Mouse (Mus musculus) heart, adult 11 months (tissue): ENCODE measurements at regions not wholly inside any gene's neighbourhood (a gene's known extent, or its start where the extent isn't known, plus 50 kb on each side); places are given as distances from the start of the nearest gene placed in this dataset.

Experiments
- DNase-seq: peaks from one replicate; pipeline ENCODE4 v3.0.0; 2022

GRCm38 (mm10) chr7:95834236-95834919, 336.7 kb upstream of the Tenm4 start:
- DNase-seq, result no peak

- DNase-seq, result no peak
Measured at GRCm38 (mm10) chr7:95840476-95840875, 330.6 kb upstream of the Tenm4 start.

GRCm38 (mm10) chr7:95849874-95850273, 321.2 kb upstream of the Tenm4 start:
- DNase-seq, result no peak

- DNase-seq, result no peak
Measured at GRCm38 (mm10) chr7:95852630-95853029, 318.4 kb upstream of the Tenm4 start.

- no peak for DNase-seq
Measured at GRCm38 (mm10) chr7:95853225-95853812, 317.7 kb upstream of the Tenm4 start.

- no peak for DNase-seq
Measured at GRCm38 (mm10) chr7:95858247-95858646, 312.8 kb upstream of the Tenm4 start.

- DNase-seq, result no peak
Measured at GRCm38 (mm10) chr7:95864233-95864632, 306.8 kb upstream of the Tenm4 start.

GRCm38 (mm10) chr7:95865270-95865669, 305.8 kb upstream of the Tenm4 start:
- DNase-seq, result no peak

GRCm38 (mm10) chr7:95868753-95869152, 302.3 kb upstream of the Tenm4 start:
- no peak for DNase-seq

GRCm38 (mm10) chr7:95880576-95881267, 290.3 kb upstream of the Tenm4 start:
- no peak for DNase-seq

- DNase-seq, result no peak
Measured at GRCm38 (mm10) chr7:95901524-95901923, 269.5 kb upstream of the Tenm4 start.

- peak; percentile 78 for DNase-seq
Measured at GRCm38 (mm10) chr7:95914406-95915080, 256.5 kb upstream of the Tenm4 start.

GRCm38 (mm10) chr7:95919932-95920331, 251.1 kb upstream of the Tenm4 start:
- DNase-seq, result no peak

GRCm38 (mm10) chr7:95924805-95925204, 246.2 kb upstream of the Tenm4 start:
- no peak for DNase-seq

- DNase-seq, result no peak
Measured at GRCm38 (mm10) chr7:95926119-95927039, 244.7 kb upstream of the Tenm4 start.

GRCm38 (mm10) chr7:95936599-95936998, 234.4 kb upstream of the Tenm4 start:
- DNase-seq, result peak; percentile 40

GRCm38 (mm10) chr7:95943420-95943819, 227.6 kb upstream of the Tenm4 start:
- DNase-seq, result peak; percentile 36

- DNase-seq, result peak; percentile 17
Measured at GRCm38 (mm10) chr7:95952395-95952794, 218.7 kb upstream of the Tenm4 start.

GRCm38 (mm10) chr7:95954511-95954910, 216.5 kb upstream of the Tenm4 start:
- DNase-seq, result peak; percentile 61

- DNase-seq, result no peak
Measured at GRCm38 (mm10) chr7:95955119-95955518, 215.9 kb upstream of the Tenm4 start.

- peak; percentile 77 for DNase-seq
Measured at GRCm38 (mm10) chr7:95959068-95959467, 212.0 kb upstream of the Tenm4 start.

GRCm38 (mm10) chr7:95971863-95972262, 199.2 kb upstream of the Tenm4 start:
- peak; percentile 61 for DNase-seq
